Mouse (Mus musculus) forebrain, postnatal 0 days (tissue): ENCODE data around the gene Nr1h4. TPM values are rescaled to one million over a fixed set of nuclear protein-coding genes. Genes with fewer than 3 reads are reported as not detected.
A peak's percentile ranks its signal among the peaks of the same experiment; 100 is the strongest.

ENCODE experiments used
- ATAC-seq: fragments of 200-750 bp; cut with Nextera tagmentation; 2 replicates; pipeline ENCODE4 v1.8.0; 2017; ENCODE audit warnings: mild to moderate bottlenecking, moderate library complexity
- DNase-seq: peaks from one replicate; pipeline ENCODE4 v3.0.0-alpha.2; 2015
- H3K27ac ChIP-seq: fragments of 300-500 bp; sonication (generic); 2 replicates; pipeline ENCODE4 v1.5.1; 2014; ENCODE audit warnings: low read depth, mild to moderate bottlenecking, antibody characterized with exemption, low read length, moderate library complexity, mixed read lengths
- H3K27me3 ChIP-seq: fragments of 300-500 bp; sonication (generic); 2 replicates; pipeline ENCODE4 v1.6.1; 2014; ENCODE audit warnings: mild to moderate bottlenecking, low read length, mixed read lengths; ENCODE audit not compliant: insufficient read depth
- H3K36me3 ChIP-seq: fragments of 300-500 bp; sonication (generic); 2 replicates; pipeline ENCODE4 v1.6.1; 2014; ENCODE audit warnings: mild to moderate bottlenecking, moderate library complexity; ENCODE audit not compliant: insufficient read depth
- H3K4me1 ChIP-seq: fragments of 300-500 bp; sonication (generic); 2 replicates; pipeline ENCODE4 v1.6.1; 2014; ENCODE audit warnings: antibody characterized with exemption; ENCODE audit not compliant: insufficient read depth
- H3K4me2 ChIP-seq: fragments of 300-500 bp; sonication (generic); 2 replicates; pipeline ENCODE4 v1.6.1; 2014; ENCODE audit warnings: low read depth, mild to moderate bottlenecking, moderate library complexity
- H3K4me3 ChIP-seq: fragments of 300-500 bp; sonication (generic); 2 replicates; pipeline ENCODE4 v1.5.1; 2014; ENCODE audit warnings: low read depth, low read length, mixed read lengths
- H3K9ac ChIP-seq: fragments of 300-500 bp; sonication (generic); 2 replicates; pipeline ENCODE4 v1.6.1; 2014; ENCODE audit warnings: mild to moderate bottlenecking
- H3K9me3 ChIP-seq: fragments of 300-500 bp; sonication (generic); 2 replicates; pipeline ENCODE4 v1.6.1; 2016; ENCODE audit warnings: low read length
- CTCF ChIP-seq: sonication (generic); IDR thresholded peaks from 2 replicates; pipeline ENCODE4 v1.5.1; 2016; ENCODE audit warnings: antibody characterized with exemption, control low read depth, low read depth
- whole genome bisulfite sequencing: fragments of 180-500 bp; shearing (Covaris S2); extraction: QIAGEN DNeasy Blood & Tissue Kit; methylation state at CpG from one replicate; pipeline ENCODE4 v1.1.7; 2014; 5-methylcytosine and 5-hydroxymethylcytosine counted together
- polyA plus RNA-seq: library from polyadenylated mRNA; unstranded; fragments of >200 nt; fragmentation: Nextera tagmentation; extraction: Ambion mirVana; gene quantifications from 2 replicates; pipeline ENCODE4 v1.2.1, GENCODE M21; 2015
- total RNA-seq: library from RNA; depleted of rRNA; stranded (reverse); fragments of >200 nt; gene quantifications from 2 replicates; pipeline ENCODE4 v1.2.3, GENCODE M21; 2014

Nr1h4 gene
- total and polyA plus RNA-seq, 2 experiments from 2014 or later: not detected

DNA sequence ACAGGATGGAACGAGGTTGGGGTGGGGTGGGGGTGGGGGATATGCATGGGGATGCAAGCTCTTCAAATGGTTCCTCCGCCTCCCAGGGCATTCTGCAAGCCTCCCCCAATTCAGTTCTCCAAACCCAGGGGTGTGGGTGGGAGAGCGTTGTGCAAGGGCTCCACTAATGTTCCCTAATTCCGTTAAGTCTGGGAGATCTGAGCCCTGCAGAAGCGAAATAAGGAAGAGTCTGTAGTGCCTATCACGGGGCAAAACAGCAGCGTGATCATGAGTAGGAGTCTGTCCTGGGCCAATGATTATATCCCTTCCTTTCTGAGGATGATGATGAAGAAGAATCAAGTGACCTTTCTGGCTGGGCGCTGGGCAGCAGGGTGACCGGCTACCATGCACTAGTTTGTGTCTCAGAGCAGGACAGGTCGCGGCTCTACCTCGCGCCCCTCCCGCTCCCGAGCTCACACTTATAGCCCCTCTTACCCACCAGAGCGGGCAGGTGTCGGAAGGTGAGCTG is 90.2 kb downstream of the Nr1h4 start:
- no peak for TF ChIP-seq CTCF
- DNase-seq: no peak
- Histone ChIP-seq H3K36me3 (no peaks in the 10 kb centered on the region), H3K9ac (peak overlapping the region; percentile 52), H3K27me3 (no peaks in the 10 kb centered on the region), H3K9me3 (no peaks in the 10 kb centered on the region), H3K4me1 (0 out of 2 replicates have a peak, but pooled peaks cover 3% of the 10 kb centered on the region), H3K27ac (peak overlapping the region; percentile 35), H3K4me2 (peak overlapping the region; percentile 98), H3K4me3 (peak overlapping the region; percentile 63)
- WGBS: under 1% methylated on average over 17 of the region's 17 CpGs
- ATAC-seq: peak; percentile 19

GRCm38 (mm10) chr10:89442640-89443039 is 90.7 kb downstream of the Nr1h4 start:
- DNase-seq (no peak), ATAC-seq (no peak)
- H3K4me3 ChIP-seq: peak overlapping the region; percentile 63
- H3K27me3 ChIP-seq: no peaks in the 10 kb centered on the region
- TF ChIP-seq CTCF: no peak
- 18% methylated on average over 4 of the region's 4 CpGs for WGBS
- H3K4me2 ChIP-seq: peak overlapping the region; percentile 98
- H3K36me3 ChIP-seq: no peaks in the 10 kb centered on the region
- no peaks in the 10 kb centered on the region for H3K9me3 ChIP-seq
- H3K27ac ChIP-seq: no peak overlapping the region
- no peak overlapping the region for H3K9ac ChIP-seq
- H3K4me1 ChIP-seq: 0 out of 2 replicates have a peak, but pooled peaks cover 3% of the 10 kb centered on the region

GRCm38 (mm10) chr10:89441961-89442360 is 91.4 kb downstream of the Nr1h4 start:
- WGBS: 98% methylated on average over 3 of the region's 3 CpGs
- no peak for DNase-seq
- Histone ChIP-seq H3K4me1 (0 out of 2 replicates have a peak, but pooled peaks cover 3% of the 10 kb centered on the region), H3K9ac (no peak overlapping the region), H3K27me3 (no peaks in the 10 kb centered on the region), H3K4me2 (no peak overlapping the region), H3K36me3 (no peaks in the 10 kb centered on the region), H3K9me3 (no peaks in the 10 kb centered on the region), H3K4me3 (no peak overlapping the region), H3K27ac (no peak overlapping the region)
- ATAC-seq: no peak
- TF ChIP-seq CTCF: no peak

- TF ChIP-seq CTCF: no peak
- Histone ChIP-seq H3K9ac (no peak overlapping the region), H3K9me3 (no peaks in the 10 kb centered on the region), H3K4me2 (no peak overlapping the region), H3K4me3 (no peak overlapping the region), H3K4me1 (peaks cover 3% of the 10 kb centered on the region; the same call in 1 of the 2 replicates), H3K27me3 (no peaks in the 10 kb centered on the region), H3K36me3 (no peaks in the 10 kb centered on the region), H3K27ac (no peak overlapping the region)
- DNase-seq (no peak), ATAC-seq (no peak)
- WGBS: 88% methylated on average over 7 of the region's 7 CpGs
Observed at GRCm38 (mm10) chr10:89439380-89439779, 94.0 kb downstream of the Nr1h4 start.

DNA sequence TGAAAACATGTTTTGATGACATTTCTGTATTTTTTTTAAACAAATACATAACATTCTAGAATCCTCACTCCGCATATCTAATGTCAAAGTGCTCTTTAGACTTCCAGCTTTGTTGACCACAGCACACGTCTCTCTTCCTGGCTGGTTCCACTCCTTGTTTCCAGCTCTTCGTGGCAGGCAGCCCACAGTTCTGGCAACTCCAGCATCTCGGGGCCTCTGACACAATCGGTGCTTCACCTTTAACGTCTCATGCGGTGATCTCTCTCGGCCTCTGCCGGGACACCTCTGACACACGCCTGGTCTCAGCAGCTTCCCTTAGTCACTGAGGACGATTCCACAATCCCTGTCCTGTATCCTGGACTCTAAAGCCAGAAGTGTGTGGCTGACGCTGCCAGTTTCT is 95.4 kb downstream of the Nr1h4 start:
- no peak overlapping the region for H3K4me3 ChIP-seq
- no peaks in the 10 kb centered on the region; the same call in 1 of the 2 replicates for H3K4me1 ChIP-seq
- TF ChIP-seq CTCF: no peak
- no peaks in the 10 kb centered on the region for H3K9me3 ChIP-seq
- H3K9ac ChIP-seq: no peak overlapping the region
- H3K27me3 ChIP-seq: no peaks in the 10 kb centered on the region
- no peak overlapping the region for H3K4me2 ChIP-seq
- H3K27ac ChIP-seq: no peak overlapping the region
- no peaks in the 10 kb centered on the region for H3K36me3 ChIP-seq
- DNase-seq: no peak
- 49% methylated on average over 12 of the region's 12 CpGs for WGBS
- ATAC-seq: no peak

- peak; percentile 33; the same call in 1 of the 2 replicates for ATAC-seq
Observed at GRCm38 (mm10) chr10:89437472-89437871, 95.9 kb downstream of the Nr1h4 start.

GRCm38 (mm10) chr10:89435920-89436319 is 97.5 kb downstream of the Nr1h4 start:
- Histone ChIP-seq H3K9ac (no peak overlapping the region), H3K4me3 (no peak overlapping the region), H3K4me2 (no peak overlapping the region), H3K4me1 (no peaks in the 10 kb centered on the region; the same call in 1 of the 2 replicates), H3K27me3 (no peaks in the 10 kb centered on the region), H3K27ac (no peak overlapping the region), H3K36me3 (no peaks in the 10 kb centered on the region), H3K9me3 (no peaks in the 10 kb centered on the region)
- ATAC-seq (peak; percentile 47), DNase-seq (peak; percentile 34)
- no peak for TF ChIP-seq CTCF
- 35% methylated on average over 9 of the region's 9 CpGs for WGBS

More at GRCm38 (mm10) chr10:89437472-89437871, 95.9 kb downstream of the Nr1h4 start:
- no peak for TF ChIP-seq CTCF
- WGBS: 20% methylated on average over 9 of the region's 9 CpGs
- Histone ChIP-seq H3K27me3 (no peaks in the 10 kb centered on the region), H3K4me3 (no peak overlapping the region), H3K36me3 (no peaks in the 10 kb centered on the region), H3K9me3 (no peaks in the 10 kb centered on the region), H3K4me2 (no peak overlapping the region), H3K27ac (no peak overlapping the region), H3K9ac (no peak overlapping the region), H3K4me1 (no peaks in the 10 kb centered on the region; the same call in 1 of the 2 replicates)
- DNase-seq: no peak
